ENCODE assay signal across 16 mouse cellular contexts in the genomic region with DNA sequence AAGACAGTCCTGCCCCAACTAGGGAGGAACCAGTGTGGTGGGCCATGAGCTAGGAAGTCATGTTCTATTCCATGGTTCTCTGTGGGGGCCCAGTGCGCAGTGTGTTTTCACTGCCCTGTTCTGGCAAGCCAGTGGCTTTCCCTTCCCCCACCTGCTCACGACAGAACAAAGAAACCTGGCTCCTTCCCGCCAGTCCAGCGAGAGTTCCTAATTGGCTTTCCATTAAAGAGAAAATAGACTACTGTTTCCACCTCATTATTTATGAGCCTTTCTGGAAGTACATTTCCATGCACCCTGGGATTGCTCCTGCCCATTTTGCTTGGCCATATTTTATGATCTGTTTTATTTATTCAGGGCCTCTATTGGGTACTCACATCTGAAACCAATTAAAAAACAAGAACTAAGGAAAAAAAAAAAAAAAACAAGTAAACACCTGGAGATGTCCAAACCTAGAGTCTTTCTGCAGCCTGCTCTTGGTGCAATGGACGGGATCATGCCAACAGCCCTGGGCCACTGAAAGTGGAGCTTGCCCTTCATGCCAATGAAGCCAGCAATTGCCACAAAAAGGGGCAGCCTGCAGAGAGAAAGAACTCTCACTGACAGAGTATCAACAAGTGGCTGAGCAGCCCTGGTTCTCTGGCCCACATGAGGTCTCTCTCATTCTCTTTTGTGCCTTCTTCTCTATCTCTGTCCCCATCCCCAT.
DNase-seq lines count a peak whose midpoint lies in the region; ATAC-seq and TF ChIP-seq lines count a peak whose summit lies in the region.
"Had no signal": no experiment of that assay in that cellular context is flagged by ENCODE, and none has a peak within 500 bp of the region (broad histone marks: within the 10 kb centered on the region; RNA-seq: fewer than 3 reads in every experiment).

No protein-coding gene starts in this region.

- peak; percentile 74 for DNase-seq in brain, embryonic 14.5 days (ENCODE audit: low read depth)
- DNase-seq in embryo, embryonic 9.5 days (ENCODE audit: extremely low spot score), result peak; percentile 33
- DNase-seq in limb, embryonic 11.5 days (ENCODE audit: low spot score), result peak; percentile 91
- DNase-seq in urinary bladder, adult 2 months (ENCODE audit: low spot score), result no peak
- DNase-seq in cerebellum, postnatal 14 days, result no peak
- DNase-seq: cerebellum, adult 18-20 months; gastrocnemius, adult 2 months; kidney, postnatal 14 days; thymus, postnatal 36 days had no signal

- H3K27me3 ChIP-seq in hindbrain, embryonic 13.5 days, result no peaks in the 10 kb centered on the region
- H3K27me3 ChIP-seq in hindbrain, embryonic 12.5 days, result no peaks in the 10 kb centered on the region
- no peaks in the 10 kb centered on the region for H3K27me3 ChIP-seq in limb, embryonic 11.5 days (ENCODE audit: control insufficient read depth, insufficient read depth, low read length)
- H3K27me3 ChIP-seq: stomach, embryonic 15.5 days had no signal

- H3K9me3 ChIP-seq in hindbrain, embryonic 13.5 days, result no peaks in the 10 kb centered on the region
- H3K9me3 ChIP-seq in hindbrain, embryonic 12.5 days (replicated peaks), result no peaks in the 10 kb centered on the region
- H3K9me3 ChIP-seq in limb, embryonic 11.5 days (ENCODE audit: control insufficient read depth, low read length), result no peaks in the 10 kb centered on the region
- H3K9me3 ChIP-seq: stomach, embryonic 15.5 days had no signal

- H3K9ac ChIP-seq in hindbrain, embryonic 13.5 days, result no peak overlapping the region
- H3K9ac ChIP-seq in hindbrain, embryonic 12.5 days, result no peak overlapping the region
- H3K9ac ChIP-seq in limb, embryonic 11.5 days (ENCODE audit: low read length), result peak overlapping the region; percentile 8; the same call in 1 of the 2 replicates
- H3K9ac ChIP-seq: stomach, embryonic 15.5 days had no signal

- ATAC-seq in hindbrain, embryonic 13.5 days (ENCODE audit: low FRiP score), result 0 out of 2 replicates have a peak, but pooled peaks have one; percentile 17
- no peak for ATAC-seq in hindbrain, embryonic 12.5 days (ENCODE audit: low FRiP score)
- peak; percentile 86 for ATAC-seq in limb, embryonic 11.5 days (ENCODE audit: insufficient number of reproducible peaks, low FRiP score, low TSS enrichment, low read depth)
- ATAC-seq: activated CD4-positive, CD25-positive, alpha-beta regulatory T cell, adult 4 months; inflammation-experienced regulatory T-cells, adult 6 months; lung, postnatal 0 days had no signal

- no peak for TF ChIP-seq POLR2A in brain, embryonic 14.5 days (IDR thresholded peaks at IDR 0.05; ENCODE audit: borderline replicate concordance, extremely low read depth, insufficient read depth, insufficient read length, poor library complexity, severe bottlenecking)

- no peak overlapping the region for H3K4me3 ChIP-seq in hindbrain, embryonic 13.5 days
- no peak overlapping the region for H3K4me3 ChIP-seq in hindbrain, embryonic 12.5 days
- no peak overlapping the region for H3K4me3 ChIP-seq in limb, embryonic 11.5 days (ENCODE audit: low read depth, low read length)
- H3K4me3 ChIP-seq: gastrocnemius, adult 2 months; stomach, embryonic 15.5 days had no signal

- TF ChIP-seq CTCF in brain, embryonic 14.5 days (IDR thresholded peaks at IDR 0.05; ENCODE audit: borderline replicate concordance, extremely low read depth, insufficient read depth, insufficient read length), result no peak

- H3K4me1 ChIP-seq in hindbrain, embryonic 13.5 days (replicated peaks), result peaks cover 6% of the 10 kb centered on the region
- H3K4me1 ChIP-seq in hindbrain, embryonic 12.5 days, result peaks cover 7% of the 10 kb centered on the region
- peaks cover 17% of the 10 kb centered on the region for H3K4me1 ChIP-seq in limb, embryonic 11.5 days (ENCODE audit: control insufficient read depth, insufficient read depth, low read length)
- H3K4me1 ChIP-seq: stomach, embryonic 15.5 days had no signal

- H3K36me3 ChIP-seq in hindbrain, embryonic 13.5 days, result no peaks in the 10 kb centered on the region
- no peaks in the 10 kb centered on the region for H3K36me3 ChIP-seq in hindbrain, embryonic 12.5 days
- no peaks in the 10 kb centered on the region for H3K36me3 ChIP-seq in limb, embryonic 11.5 days (ENCODE audit: control insufficient read depth, insufficient read depth, low read length)
- H3K36me3 ChIP-seq: stomach, embryonic 15.5 days had no signal

- no peak overlapping the region for H3K4me2 ChIP-seq in hindbrain, embryonic 13.5 days
- H3K4me2 ChIP-seq in hindbrain, embryonic 12.5 days (replicated peaks), result no peak overlapping the region
- no peak overlapping the region for H3K4me2 ChIP-seq in limb, embryonic 11.5 days (ENCODE audit: low read depth, severe bottlenecking)
- H3K4me2 ChIP-seq: heart, embryonic 11.5 days; stomach, embryonic 15.5 days had no signal

- H3K27ac ChIP-seq in hindbrain, embryonic 13.5 days, result peak overlapping the region; percentile 64
- H3K27ac ChIP-seq in hindbrain, embryonic 12.5 days, result no peak overlapping the region
- peak overlapping the region; percentile 89 for H3K27ac ChIP-seq in limb, embryonic 11.5 days (replicated peaks; ENCODE audit: low read depth, low read length)
- H3K27ac ChIP-seq: gastrocnemius, adult 2 months; stomach, embryonic 15.5 days had no signal

- WGBS in hindbrain, embryonic 13.5 days, result 30% methylated on average over 5 of the region's 5 CpGs
- WGBS in hindbrain, embryonic 12.5 days, result 38% methylated on average over 5 of the region's 5 CpGs
- WGBS in limb, embryonic 11.5 days, result 6% methylated on average over 5 of the region's 5 CpGs

Comparison
In these comparisons a context has a peak if more than half of its experiments do, and no peak if none do; other contexts are left out.
1. DNase-seq: peak in brain, embryonic 14.5 days (single experiment), embryo, embryonic 9.5 days (single experiment) and limb, embryonic 11.5 days (single experiment); none in urinary bladder, adult 2 months (single experiment) and cerebellum, postnatal 14 days (0 of 2).